Mouse (Mus musculus) olfactory bulb, adult 2 months (tissue): ENCODE measurements around the gene Zic3.

ENCODE experiments used
- CTCF ChIP-seq: fragments of 200-500 bp; IDR thresholded peaks from 2 replicates; pipeline ENCODE4 v1.5.1; 2012; ENCODE audit warnings: low read depth, mild to moderate bottlenecking, low read length, moderate library complexity; ENCODE audit not compliant: insufficient read depth
- POLR2A ChIP-seq: fragments of 200-500 bp; IDR thresholded peaks from 2 replicates; pipeline ENCODE4 v1.6.1; 2012; ENCODE audit warnings: mild to moderate bottlenecking, low read depth, low read length, moderate library complexity; ENCODE audit not compliant: insufficient read depth

GRCm38 (mm10) chrX:58030835-58031670, 8.6 kb downstream of the Zic3 start:
- no peak for TF ChIP-seq CTCF
- no peak for TF ChIP-seq POLR2A
